Mouse (Mus musculus) monocyte, adult 2 months (primary cell): ENCODE data around the gene Zbed3.
"Not testable (repeated sequence)": the region's sequence is repeated elsewhere in the genome, so short reads cannot be mapped to it uniquely, and the experiment has no call there.

ENCODE experiments used
- DNase-seq, 2 experiments: peaks; one replicate each; pipeline ENCODE4 v3.0.0; 2022; ENCODE audit warnings: low spot score in 2 of 2, low read depth in 1 of 2

The Zbed3 gene

DNA sequence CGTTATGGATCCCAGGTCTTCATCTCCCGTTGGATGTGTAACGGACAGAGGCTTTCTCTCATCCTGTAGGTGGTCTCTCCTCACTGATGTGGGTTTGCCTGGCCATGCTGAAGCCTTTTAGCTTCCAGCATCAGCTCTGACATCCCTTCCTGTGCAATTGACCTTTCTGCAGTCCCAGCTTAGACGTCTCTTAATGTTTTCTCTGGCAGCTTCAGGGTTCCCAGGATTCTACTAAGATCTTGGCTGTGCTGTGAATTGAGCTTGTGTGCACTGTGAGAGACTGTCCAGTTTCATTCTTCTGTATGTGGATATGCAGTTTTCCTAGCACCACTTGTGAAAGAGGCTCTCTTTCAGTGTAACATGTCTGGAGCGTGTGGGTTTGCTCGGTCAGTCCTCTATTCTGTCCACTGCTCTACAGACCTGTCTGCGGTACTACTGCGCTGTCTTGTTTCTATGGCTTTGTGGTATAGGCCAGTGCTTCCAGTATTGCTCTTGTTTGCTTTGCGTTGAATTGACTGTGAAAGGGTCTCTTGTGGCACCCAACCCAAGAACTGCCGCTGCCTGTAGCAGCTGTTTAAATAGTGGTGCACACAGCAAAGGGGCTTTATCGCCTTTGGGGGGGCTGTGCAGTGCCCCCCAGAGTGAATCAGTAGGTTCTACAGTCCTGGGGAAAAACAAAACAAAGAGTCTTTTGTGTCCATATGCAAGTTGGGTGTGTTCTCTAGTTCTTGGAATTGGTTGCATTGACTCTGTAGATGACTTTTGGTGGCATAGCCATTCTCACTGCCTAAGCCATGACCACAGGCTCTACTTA lies 8.9 kb downstream of the Zbed3 start:
- DNase-seq = no peak

DNA sequence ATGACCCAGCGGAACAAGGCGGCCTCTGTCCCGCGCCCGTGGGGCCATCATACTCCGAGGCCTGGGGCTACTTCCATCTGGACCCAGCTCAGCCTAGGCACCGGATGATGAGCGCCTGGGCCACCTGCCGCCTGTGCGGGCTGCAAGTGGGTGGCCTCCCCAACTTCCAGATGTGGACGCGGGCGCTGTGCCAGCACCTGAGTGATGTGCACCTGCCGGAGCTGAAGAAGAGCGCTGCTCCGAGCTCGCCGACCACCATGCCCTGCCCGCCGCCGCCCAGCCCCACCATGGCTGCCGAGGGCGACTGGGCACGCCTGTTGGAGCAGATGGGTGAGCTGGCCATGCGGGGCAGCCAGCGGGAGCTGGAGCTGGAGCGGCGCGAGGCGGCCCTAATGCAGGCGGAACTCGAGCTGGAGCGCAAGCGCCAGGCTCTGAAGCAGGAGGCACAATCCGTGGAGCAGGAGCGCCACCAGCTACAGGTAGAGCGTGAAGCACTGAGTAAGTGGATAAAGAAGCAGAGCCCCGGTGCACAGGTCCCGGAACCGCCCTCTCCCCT lies 12.8 kb downstream of the Zbed3 start:
- DNase-seq = no peak

DNA sequence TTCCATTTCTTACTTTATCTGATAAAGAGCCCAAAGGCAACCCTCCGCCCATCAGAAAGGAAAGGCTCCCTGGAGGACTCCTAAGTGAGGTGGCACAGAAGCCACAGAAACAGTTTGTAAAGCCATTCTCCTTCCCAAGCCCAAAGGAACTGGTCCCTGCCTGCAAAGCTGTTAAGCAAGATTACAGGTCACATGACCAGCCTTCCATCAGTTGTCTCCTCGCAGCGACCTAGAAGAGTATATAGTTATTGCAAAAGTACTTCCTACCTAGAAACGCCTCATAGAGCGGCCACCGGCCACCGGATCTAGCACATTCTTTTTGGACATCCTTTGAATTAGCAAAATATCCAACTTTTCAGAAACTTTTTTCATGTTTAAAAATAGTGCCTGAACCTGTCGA lies 20.1 kb downstream of the Zbed3 start:
- DNase-seq = no peak

DNA sequence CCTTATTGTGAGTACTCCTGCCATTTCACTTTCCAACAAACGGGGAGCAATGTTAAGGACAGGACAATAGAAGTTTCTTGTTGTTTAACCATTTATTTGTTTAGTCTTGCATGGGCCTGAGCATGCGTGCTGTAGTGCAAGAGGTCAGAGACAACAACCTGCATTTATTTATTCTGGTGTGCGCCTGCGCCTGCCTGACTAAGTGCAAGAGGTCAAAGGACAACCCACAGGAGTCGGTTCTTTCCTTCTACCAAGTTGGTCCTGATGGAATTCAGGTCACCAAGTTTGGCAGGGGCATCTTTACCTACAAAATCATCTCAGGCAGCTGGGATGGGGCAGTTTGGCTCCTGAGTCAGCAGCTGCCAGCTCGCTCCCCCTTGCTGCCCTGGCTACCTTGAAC lies 22.5 kb downstream of the Zbed3 start:
- DNase-seq = no peak

DNA sequence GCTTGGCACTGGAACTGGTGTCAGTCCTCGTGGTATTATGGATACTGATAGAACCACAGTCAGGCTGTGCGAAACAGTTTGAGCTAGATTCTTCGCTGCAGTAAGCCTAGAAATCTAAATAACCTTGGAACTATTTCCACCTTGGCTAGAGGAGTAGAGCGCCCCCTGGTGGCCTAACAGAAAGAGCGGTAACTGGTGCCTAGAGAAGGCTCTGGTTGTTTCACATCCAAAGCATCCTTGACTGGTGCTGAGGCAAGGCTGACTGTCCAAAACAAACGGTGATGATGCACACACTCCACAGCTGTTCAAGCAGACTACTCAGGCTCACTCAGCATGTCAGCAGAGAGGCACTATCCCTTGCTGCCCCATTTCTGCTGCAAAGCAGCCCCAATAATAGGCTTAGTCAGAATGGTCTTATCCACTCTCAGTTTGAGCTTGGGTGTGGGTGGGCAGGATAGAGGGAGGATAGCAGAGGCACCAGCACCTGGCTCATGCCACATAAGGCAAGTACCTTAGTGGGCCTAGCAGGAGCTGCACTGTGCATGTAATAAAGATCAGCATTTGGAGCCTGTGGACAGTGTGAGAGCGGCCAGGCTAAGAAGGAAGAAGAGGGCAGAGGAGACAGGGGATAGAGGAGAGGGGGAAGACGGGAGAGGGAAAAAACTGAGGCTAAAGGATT lies 23.7 kb downstream of the Zbed3 start:
- no peak for DNase-seq

DNA sequence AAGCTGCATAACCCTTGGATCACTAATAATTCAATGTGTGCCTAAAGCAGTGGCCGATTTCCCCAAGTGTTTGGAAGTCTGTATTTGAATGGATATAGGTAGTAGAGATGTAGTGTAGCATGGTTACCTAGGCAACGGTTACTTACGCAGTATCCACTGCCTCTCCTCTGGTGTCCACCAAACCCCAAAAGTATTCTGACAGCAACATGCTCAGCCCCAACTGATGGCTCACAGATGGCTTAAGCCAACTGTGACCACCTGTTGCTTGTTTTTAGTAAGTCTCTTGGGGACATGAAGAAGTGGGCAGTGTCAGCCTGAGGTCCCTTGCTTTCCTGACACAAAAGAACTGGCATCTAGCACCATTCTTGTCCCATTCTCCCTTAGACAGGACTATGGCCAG lies 25.1 kb downstream of the Zbed3 start:
- no peak for DNase-seq

DNA sequence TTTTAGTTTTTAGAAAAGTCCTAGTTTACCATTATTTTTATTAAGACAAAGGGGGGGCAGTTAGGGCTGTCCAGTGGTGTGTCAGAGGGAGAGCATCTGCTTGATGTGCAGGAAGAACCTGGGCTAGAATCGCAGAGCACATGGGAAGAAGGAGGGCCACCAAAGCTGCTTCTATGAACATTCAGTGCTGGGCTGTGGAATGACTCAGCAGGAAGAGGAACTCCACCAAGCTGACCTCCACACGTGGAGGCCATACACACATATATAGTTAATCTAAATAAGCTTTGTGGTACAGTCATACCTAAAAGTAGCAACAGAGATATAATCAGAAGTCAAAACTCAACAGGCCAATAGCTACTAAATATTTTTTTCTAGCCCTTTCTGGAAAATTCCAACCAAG lies 34.8 kb downstream of the Zbed3 start:
- no peak for DNase-seq

DNA sequence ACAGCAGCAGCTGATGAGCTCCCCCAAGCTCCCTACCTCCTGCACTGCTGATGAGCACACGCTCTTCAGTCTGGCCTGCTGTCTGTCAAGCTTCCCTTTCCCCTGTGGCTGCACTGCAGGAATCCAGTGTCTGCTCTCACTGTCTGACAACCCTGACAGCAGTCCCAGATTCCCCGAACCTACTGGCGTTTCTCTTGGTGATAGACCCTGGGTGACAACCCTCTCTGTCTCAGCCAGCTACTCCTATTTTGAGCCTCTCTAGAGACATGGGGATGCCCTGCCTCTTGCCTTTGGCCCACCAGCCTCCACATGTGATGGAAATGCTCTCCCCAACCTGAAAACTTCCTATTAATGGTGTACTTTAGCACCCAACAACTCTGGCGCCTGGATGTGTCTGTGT lies 40.0 kb downstream of the Zbed3 start:
- DNase-seq = no peak

DNA sequence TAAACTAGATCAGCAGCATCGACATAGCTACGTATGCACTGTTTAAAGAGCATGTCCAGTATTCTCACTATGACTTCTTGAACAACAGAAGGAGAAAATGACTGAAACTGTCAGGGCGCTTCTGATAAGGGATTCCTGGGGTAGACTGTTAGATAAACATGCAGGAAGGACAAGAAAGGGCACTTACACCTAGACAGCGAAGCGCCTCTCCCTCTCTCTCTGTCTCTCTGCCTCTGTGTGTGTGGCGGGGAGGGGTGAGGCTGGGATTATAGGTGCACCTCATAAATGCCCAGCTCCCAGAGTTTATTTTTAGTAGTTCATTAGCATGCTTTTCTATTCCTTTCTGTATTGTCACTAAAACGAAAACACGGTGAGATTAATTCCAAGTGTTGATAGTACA lies 42.9 kb downstream of the Zbed3 start:
- DNase-seq = no peak

DNA sequence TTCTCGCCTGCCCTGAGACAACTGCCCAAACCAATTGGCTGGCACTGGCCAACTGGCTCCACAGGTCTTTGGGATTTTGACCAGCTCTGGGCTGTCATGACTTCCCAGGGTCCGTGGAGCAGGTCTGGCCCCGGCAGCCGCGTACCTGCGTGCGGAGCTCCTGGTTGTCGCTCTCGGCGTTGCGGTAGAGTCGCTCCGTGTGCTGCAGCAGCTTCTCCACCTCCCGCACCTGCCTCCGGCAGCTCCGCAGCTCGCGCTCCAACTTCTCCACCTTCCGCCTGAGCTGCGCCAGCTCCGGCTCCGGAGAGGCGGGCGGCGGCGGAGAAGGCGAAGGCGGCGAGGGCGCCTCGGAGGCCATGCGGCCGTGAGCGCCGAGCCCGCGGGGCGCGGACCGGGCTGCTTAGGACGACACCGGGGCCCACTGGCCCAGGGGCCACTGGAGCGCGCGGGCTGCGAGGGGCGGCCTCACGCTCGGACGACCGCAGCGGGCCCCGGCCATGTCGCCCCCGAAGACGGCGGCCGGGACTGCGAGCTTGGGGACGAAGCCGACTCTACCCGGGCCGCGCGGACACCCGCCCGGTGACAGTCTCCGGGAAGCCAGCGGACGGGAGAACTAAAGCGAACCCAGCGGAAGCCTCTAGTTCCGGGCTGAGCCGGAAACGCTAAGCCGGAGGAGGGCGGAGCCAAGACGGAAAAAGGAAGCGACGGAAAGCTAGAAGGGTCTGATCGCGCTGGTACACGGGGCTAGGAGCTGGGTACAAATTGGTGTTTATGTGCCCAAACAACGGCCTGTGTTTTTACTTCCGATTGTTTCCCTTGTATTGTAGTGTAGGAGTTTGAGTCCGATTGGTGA lies 51.5 kb downstream of the Zbed3 start, which contains the start of gene Aggf1:
TSS of gene Aggf1 (minus strand) at position 652 of the 853 bp plus-strand sequence.
- DNase-seq = peak; percentile 66 to 77

DNA sequence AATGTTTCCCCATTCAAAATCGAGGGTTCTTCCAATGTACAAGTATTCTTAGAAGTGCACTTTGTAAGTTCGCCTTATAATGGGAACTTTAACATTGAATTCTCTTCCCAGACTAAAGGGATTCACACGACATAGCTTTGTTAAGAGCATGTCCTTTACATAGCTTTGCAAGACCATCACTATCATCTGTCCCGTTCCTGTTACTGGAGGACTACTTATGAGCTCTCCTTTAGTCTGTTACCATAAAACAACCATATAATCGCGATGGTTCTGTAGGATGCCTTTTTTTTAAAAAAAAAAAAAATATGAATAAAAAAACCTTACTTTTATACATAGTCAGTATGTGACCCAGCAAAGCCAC lies 52.1 kb downstream of the Zbed3 start:
- DNase-seq = no peak

DNA sequence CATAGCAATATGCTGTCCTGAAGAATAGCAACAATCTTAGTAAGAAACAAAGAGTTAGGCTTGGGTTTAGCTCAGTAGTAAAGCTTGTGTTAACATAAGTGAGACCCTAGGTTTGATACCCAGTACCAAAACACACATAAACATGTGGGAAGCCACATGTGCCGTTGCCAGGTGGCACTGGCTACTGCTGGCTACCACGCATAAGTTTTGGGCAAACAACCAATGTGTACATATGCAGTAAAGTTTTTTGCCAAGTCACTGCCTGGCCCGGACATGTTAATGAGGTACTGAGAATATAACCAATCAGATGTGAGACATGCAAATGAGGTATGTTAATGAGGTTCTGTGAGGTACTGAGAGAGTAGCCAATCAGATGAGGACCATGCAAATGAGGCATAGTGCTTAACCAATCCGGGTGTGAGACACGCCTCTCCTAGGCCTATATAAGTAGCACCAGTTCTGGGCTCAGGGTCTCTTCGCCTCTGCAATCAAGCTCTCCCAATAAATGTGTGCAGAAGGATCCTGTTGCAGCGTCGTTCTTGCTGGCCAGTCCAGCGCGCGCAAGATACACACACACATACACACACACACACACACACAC lies 53.4 kb downstream of the Zbed3 start:
- not testable (repeated sequence) for DNase-seq

DNA sequence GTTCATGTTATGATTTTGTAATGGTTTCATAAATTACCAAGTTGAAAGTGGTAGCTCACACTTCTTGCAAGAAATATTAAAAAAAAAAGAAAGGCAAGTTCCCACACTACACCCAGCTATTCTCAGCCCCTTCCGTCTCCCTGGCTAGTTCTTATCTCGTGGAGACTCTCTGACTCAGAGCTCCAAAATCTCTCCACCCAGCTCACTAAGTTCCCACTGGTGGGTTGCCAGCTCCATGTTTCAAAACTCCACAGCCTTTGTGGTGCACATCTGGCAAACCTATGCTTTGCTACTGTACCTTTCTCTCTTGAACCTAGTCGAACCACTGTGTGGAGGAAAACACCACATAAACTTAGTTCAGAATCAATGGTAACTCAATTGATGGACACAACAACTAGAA lies 55.3 kb downstream of the Zbed3 start:
- no peak for DNase-seq

DNA sequence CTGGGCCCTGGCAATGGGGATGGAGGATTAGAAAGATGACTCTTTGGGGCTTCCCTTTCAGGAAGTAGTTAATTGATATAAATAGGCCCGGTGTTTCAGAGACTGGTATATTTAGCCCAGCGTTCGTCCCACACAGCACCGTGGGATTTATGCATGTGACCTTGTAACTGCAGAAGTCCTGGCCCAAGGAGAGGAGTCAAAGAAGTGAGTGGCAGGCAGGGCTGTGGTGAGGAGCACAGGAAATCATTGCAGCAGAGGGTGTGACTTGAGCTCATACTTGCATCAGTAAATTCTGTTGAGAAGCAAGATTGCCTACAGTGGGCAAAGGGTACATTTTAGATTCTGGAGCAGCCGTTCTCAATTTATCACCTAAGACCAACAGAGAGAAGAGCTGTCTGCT lies 59.0 kb downstream of the Zbed3 start:
- DNase-seq = no peak
